Mouse (Mus musculus) kidney, adult 10 weeks (tissue): Measurements from ENCODE around the gene Nfatc4. TPM values are rescaled to one million over a fixed set of nuclear protein-coding genes. Genes with fewer than 3 reads are reported as not detected.

ENCODE experiments used
- polyA plus RNA-seq: library from polyadenylated mRNA; stranded (reverse); fragments of 350-450 nt; fragmentation: Illumina TruSeq; extraction: RNeasy Lipid Tissue Mini Kit (QIAGEN cat#74804); gene quantifications from one replicate; pipeline ENCODE4 v1.2.3, GENCODE M21; 2014; ENCODE audit warnings: low read depth, low replicate concordance

Gene Nfatc4
- polyA plus RNA-seq = 1.1 TPM

GRCm38 (mm10) chr14:55822991-55823762, at the start of gene Nfatc4:
TSS of gene Nfatc4 (plus strand) at chr14:55823144.

GRCm38 (mm10) chr14:55783958-55784235, 39.0 kb upstream of the Nfatc4 start, which contains the start of gene Adcy4:
TSS of gene Adcy4 (minus strand) at chr14:55784095.

DNA sequence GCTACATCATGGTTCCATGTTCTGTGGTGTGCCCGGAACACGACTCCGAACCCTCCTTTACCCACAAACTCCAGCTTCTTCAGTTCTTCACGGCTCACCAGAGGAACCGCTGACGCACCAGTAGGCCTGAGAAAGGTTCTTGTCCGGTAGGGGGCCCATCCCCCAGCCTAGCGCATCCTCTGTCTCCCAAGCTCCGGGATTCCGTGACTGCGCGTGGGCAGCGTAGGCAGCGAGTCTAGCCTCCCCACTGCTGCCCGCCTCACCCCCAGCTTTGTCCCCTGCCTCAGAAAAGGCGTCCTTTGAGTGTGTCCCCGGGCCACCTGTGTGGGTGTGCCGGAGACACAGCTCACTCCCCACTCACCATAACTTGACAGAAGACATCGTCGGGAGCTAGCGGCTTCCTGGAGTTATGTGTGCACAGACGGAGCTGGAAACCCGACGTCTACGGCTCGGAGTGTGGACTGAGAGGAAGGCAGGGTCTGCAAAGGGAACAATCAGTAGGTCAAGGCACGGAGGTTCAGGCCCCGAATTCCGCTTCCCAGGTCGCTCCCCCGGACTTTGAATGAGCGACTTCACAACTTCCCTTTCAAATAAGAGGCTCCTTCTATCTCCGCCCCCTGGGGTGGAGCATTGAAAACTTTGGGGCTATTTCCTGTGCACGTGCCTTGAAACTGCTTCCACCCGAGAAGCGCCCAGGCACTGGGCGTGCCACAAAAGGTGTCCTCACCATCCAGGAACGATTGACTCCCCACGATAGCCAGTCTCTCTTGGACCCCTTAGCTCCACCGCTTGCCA, 34.5 kb upstream of the Nfatc4 start, which contains the start of gene Ripk3:
TSS of gene Ripk3 (minus strand) at position 610 of the 795 bp plus-strand sequence.

DNA sequence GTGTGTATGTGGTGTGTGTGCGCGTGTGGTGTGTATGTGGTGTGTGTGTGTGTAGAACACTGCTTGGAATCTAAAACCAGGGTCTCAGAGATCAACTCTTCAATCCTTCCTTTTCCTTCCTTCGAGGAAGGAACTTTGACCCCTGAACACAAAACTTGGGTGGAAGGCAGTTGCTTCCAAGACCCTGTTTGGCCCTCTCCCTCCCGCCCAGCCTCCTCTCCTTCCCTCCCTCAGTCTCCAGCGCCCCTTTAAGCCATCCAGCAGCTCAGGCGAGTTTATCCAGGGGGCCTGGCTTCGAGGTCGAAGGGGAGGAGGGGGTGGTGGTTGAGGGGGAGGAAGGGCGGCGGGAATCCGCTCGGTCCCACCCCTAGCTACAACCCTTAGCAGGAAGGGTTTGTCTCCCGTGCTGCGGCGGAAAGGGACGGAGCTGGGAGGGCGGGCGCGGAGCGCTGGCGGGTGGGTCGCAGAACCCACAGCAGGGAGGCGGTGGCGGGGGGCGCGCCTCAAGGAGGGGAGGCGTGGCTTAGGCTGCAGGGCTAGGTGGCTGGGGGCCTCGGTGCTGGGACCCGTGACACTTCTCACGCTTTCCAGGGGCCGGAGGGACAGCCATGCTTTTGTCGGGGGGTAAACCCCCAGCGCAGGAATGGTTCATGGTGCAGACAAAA, 30.8 kb downstream of the Nfatc4 start, which contains the start of gene Nynrin:
TSS of gene Nynrin (plus strand) at position 390 of the 665 bp plus-strand sequence.

Other genes starting within 250 kb of the Nfatc4 start
- gene Fitm1, start 247.5 kb upstream of the Nfatc4 start, polyA plus RNA-seq = not detected
- 112 TPM for gene Psme1, start 245.0 kb upstream of the Nfatc4 start, polyA plus RNA-seq
- 6.6 TPM for gene Emc9, start 237.8 kb upstream of the Nfatc4 start, polyA plus RNA-seq
- 55.1 TPM for gene Psme2, start 232.0 kb upstream of the Nfatc4 start, polyA plus RNA-seq
- 1.1 TPM for gene Rnf31, start 231.4 kb upstream of the Nfatc4 start, polyA plus RNA-seq
- gene Irf9, start 219.6 kb upstream of the Nfatc4 start, polyA plus RNA-seq = 18.5 TPM
- gene Rec8, start 205.1 kb upstream of the Nfatc4 start, polyA plus RNA-seq = 0.53 TPM
- 5.9 TPM for gene Ipo4, start 187.2 kb upstream of the Nfatc4 start, polyA plus RNA-seq
- 0.24 TPM for gene Gm49378, start 185.2 kb upstream of the Nfatc4 start, polyA plus RNA-seq
- 44.5 TPM for gene Tm9sf1, start 179.3 kb upstream of the Nfatc4 start, polyA plus RNA-seq
- gene Tssk4, start 173.0 kb upstream of the Nfatc4 start, polyA plus RNA-seq = not detected
- gene Mdp1, start 162.6 kb upstream of the Nfatc4 start, polyA plus RNA-seq = 20.2 TPM
- gene Gmpr2, start 151.2 kb upstream of the Nfatc4 start, polyA plus RNA-seq = 33.6 TPM
- gene Nedd8, start 151.0 kb upstream of the Nfatc4 start, polyA plus RNA-seq = 55.2 TPM
- gene Tinf2, start 141.3 kb upstream of the Nfatc4 start, polyA plus RNA-seq = 7.2 TPM
- gene Tgm1, start 109.2 kb upstream of the Nfatc4 start, polyA plus RNA-seq = 1.2 TPM
- 0.65 TPM for gene Rabggta, start 100.9 kb upstream of the Nfatc4 start, polyA plus RNA-seq
- 25.8 TPM for gene Dhrs1, start 77.5 kb upstream of the Nfatc4 start, polyA plus RNA-seq
- gene Nop9, start 77.5 kb upstream of the Nfatc4 start, polyA plus RNA-seq = 3.4 TPM
- gene Cideb, start 64.7 kb upstream of the Nfatc4 start, polyA plus RNA-seq = 16.4 TPM
- 0.24 TPM for gene Ltb4r2, start 61.7 kb upstream of the Nfatc4 start, polyA plus RNA-seq
- gene Ltb4r1, start 57.2 kb upstream of the Nfatc4 start, polyA plus RNA-seq = not detected
- 0.16 TPM for gene Adcy4, start 39.0 kb upstream of the Nfatc4 start, polyA plus RNA-seq
- 0.73 TPM for gene Ripk3, start 34.3 kb upstream of the Nfatc4 start, polyA plus RNA-seq
- gene Nynrin, start 30.9 kb downstream of the Nfatc4 start, polyA plus RNA-seq = 0.40 TPM
- gene Cbln3, start 61.2 kb downstream of the Nfatc4 start, polyA plus RNA-seq = not detected
- gene Khnyn, start 61.8 kb downstream of the Nfatc4 start, polyA plus RNA-seq = 8.8 TPM
- 19.8 TPM for gene Sdr39u1, start 77.1 kb downstream of the Nfatc4 start, polyA plus RNA-seq
- gene Cma1, start 121.5 kb downstream of the Nfatc4 start, polyA plus RNA-seq = not detected
- gene Cma2, start 127.8 kb downstream of the Nfatc4 start, polyA plus RNA-seq = not detected
- gene Mcpt1, start 194.8 kb downstream of the Nfatc4 start, polyA plus RNA-seq = not detected
- gene Mcpt9, start 207.4 kb downstream of the Nfatc4 start, polyA plus RNA-seq = not detected
- not detected for gene Mcpt2, start 218.9 kb downstream of the Nfatc4 start, polyA plus RNA-seq
- not detected for gene Mcpt4, start 239.2 kb downstream of the Nfatc4 start, polyA plus RNA-seq